Mouse (Mus musculus) testis, adult 2 months (tissue): ENCODE data around the gene Ndc1.

Source experiments
- CTCF ChIP-seq: fragments of 200-500 bp; IDR thresholded peaks from 2 replicates; pipeline ENCODE4 v1.5.1; 2012; ENCODE audit warnings: low read depth, mild to moderate bottlenecking, inconsistent platforms, low read length, moderate library complexity; ENCODE audit not compliant: control insufficient read depth, insufficient read depth, insufficient replicate concordance
- POLR2A ChIP-seq: fragments of 200-500 bp; IDR thresholded peaks from 2 replicates; pipeline ENCODE4 v1.6.1; 2012; ENCODE audit warnings: low read depth, mild to moderate bottlenecking, inconsistent platforms, low read length, moderate library complexity; ENCODE audit not compliant: control insufficient read depth

GRCm38 (mm10) chr4:107372304-107372703 is 4.7 kb downstream of the Ndc1 start:
- no peak for TF ChIP-seq POLR2A
- no peak for TF ChIP-seq CTCF
